Mouse (Mus musculus) midbrain, embryonic 12.5 days (tissue): Measurements from ENCODE around the gene Thsd4. TPM values are rescaled to one million over a fixed set of nuclear protein-coding genes. Genes with fewer than 3 reads are reported as not detected.

ENCODE experiments used
- ATAC-seq: fragments of 200-750 bp; cut with Nextera tagmentation; 2 replicates; pipeline ENCODE4 v1.8.0; 2017; ENCODE audit warnings: low read depth, moderate TSS enrichment, moderate library complexity; ENCODE audit not compliant: low FRiP score
- H3K27ac ChIP-seq: fragments of 300-500 bp; sonication (generic); replicated peaks from 2 replicates; pipeline ENCODE4 v1.5.1; 2016; ENCODE audit warnings: mild to moderate bottlenecking
- H3K27me3 ChIP-seq: fragments of 300-500 bp; sonication (generic); 2 replicates; pipeline ENCODE4 v1.6.1; 2016; ENCODE audit warnings: mild to moderate bottlenecking
- H3K36me3 ChIP-seq: fragments of 300-500 bp; sonication (generic); 2 replicates; pipeline ENCODE4 v1.6.1; 2016
- H3K4me1 ChIP-seq: fragments of 300-500 bp; sonication (generic); 2 replicates; pipeline ENCODE4 v1.6.1; 2016
- H3K4me2 ChIP-seq: fragments of 300-500 bp; sonication (generic); replicated peaks from 2 replicates; pipeline ENCODE4 v1.6.1; 2016; ENCODE audit warnings: mild to moderate bottlenecking, moderate library complexity
- H3K4me3 ChIP-seq: fragments of 300-500 bp; sonication (generic); 2 replicates; pipeline ENCODE4 v1.5.1; 2016; ENCODE audit warnings: mild to moderate bottlenecking
- H3K9ac ChIP-seq: fragments of 300-500 bp; sonication (generic); replicated peaks from 2 replicates; pipeline ENCODE4 v1.6.1; 2016; ENCODE audit warnings: mild to moderate bottlenecking, moderate library complexity
- H3K9me3 ChIP-seq: fragments of 300-500 bp; sonication (generic); 2 replicates; pipeline ENCODE4 v1.6.1; 2016; ENCODE audit warnings: mild to moderate bottlenecking
- WGBS: fragments of 180-500 bp; shearing (Covaris S2); methylation state at CpG from one replicate; pipeline ENCODE4 v1.1.7; 2016; 5-methylcytosine and 5-hydroxymethylcytosine counted together
- polyA plus RNA-seq: library from polyadenylated mRNA; unstranded; fragments of >200 nt; fragmentation: Nextera tagmentation; extraction: Ambion mirVana; gene quantifications from 2 replicates; pipeline ENCODE4 v1.2.1, GENCODE M21; 2016

The Thsd4 gene
- polyA plus RNA-seq, 1 experiment from 2014 or later = 12.8 TPM

- H3K27ac ChIP-seq = no peak overlapping the region
- no peaks in the 10 kb centered on the region for H3K36me3 ChIP-seq
- no peak for ATAC-seq
- no peaks in the 10 kb centered on the region for H3K9me3 ChIP-seq
- no peak overlapping the region for H3K4me3 ChIP-seq
- H3K27me3 ChIP-seq = no peaks in the 10 kb centered on the region
- 84% methylated on average over 7 of the region's 7 CpGs for WGBS
- H3K4me2 ChIP-seq = no peak overlapping the region
- H3K4me1 ChIP-seq = no peaks in the 10 kb centered on the region
- no peak overlapping the region for H3K9ac ChIP-seq
These were observed 21.7 kb upstream of the Thsd4 start for GRCm38 (mm10) chr9:60543422-60544015.

GRCm38 (mm10) chr9:60530310-60530709 is 8.5 kb upstream of the Thsd4 start:
- Histone ChIP-seq H3K9ac (no peak overlapping the region), H3K4me3 (no peak overlapping the region)
- WGBS = 85% methylated on average over 12 of the region's 12 CpGs

GRCm38 (mm10) chr9:60529348-60530243 is 7.8 kb upstream of the Thsd4 start:
- Histone ChIP-seq H3K36me3 (no peaks in the 10 kb centered on the region), H3K27me3 (no peaks in the 10 kb centered on the region; the same call in 1 of the 2 replicates), H3K4me3 (no peak overlapping the region), H3K9me3 (no peaks in the 10 kb centered on the region), H3K9ac (no peak overlapping the region), H3K4me2 (no peak overlapping the region), H3K4me1 (no peaks in the 10 kb centered on the region; the same call in 1 of the 2 replicates), H3K27ac (no peak overlapping the region)
- ATAC-seq = no peak
- 83% methylated on average over 10 of the region's 10 CpGs for WGBS

More at GRCm38 (mm10) chr9:60530310-60530709, 8.5 kb upstream of the Thsd4 start:
- no peak for ATAC-seq
- Histone ChIP-seq H3K27ac (no peak overlapping the region), H3K9me3 (no peaks in the 10 kb centered on the region), H3K27me3 (no peaks in the 10 kb centered on the region; the same call in 1 of the 2 replicates), H3K36me3 (no peaks in the 10 kb centered on the region), H3K4me2 (no peak overlapping the region), H3K4me1 (no peaks in the 10 kb centered on the region; the same call in 1 of the 2 replicates)

- no peak for ATAC-seq
- H3K27ac ChIP-seq = no peak overlapping the region
- no peaks in the 10 kb centered on the region; the same call in 1 of the 2 replicates for H3K4me1 ChIP-seq
- peaks cover under 1% of the 10 kb centered on the region; the same call in 1 of the 2 replicates for H3K27me3 ChIP-seq
- 84% methylated on average over 3 of the region's 3 CpGs for WGBS
- no peaks in the 10 kb centered on the region for H3K36me3 ChIP-seq
- no peak overlapping the region for H3K9ac ChIP-seq
- H3K4me3 ChIP-seq = no peak overlapping the region
- H3K9me3 ChIP-seq = no peaks in the 10 kb centered on the region
- H3K4me2 ChIP-seq = no peak overlapping the region
These were observed 6.4 kb upstream of the Thsd4 start for GRCm38 (mm10) chr9:60528269-60528668.

GRCm38 (mm10) chr9:60527836-60528235 is 6.0 kb upstream of the Thsd4 start:
- Histone ChIP-seq H3K4me3 (no peak overlapping the region), H3K9me3 (no peaks in the 10 kb centered on the region), H3K4me2 (no peak overlapping the region), H3K27me3 (peaks cover 5% of the 10 kb centered on the region), H3K27ac (no peak overlapping the region), H3K9ac (no peak overlapping the region), H3K4me1 (no peaks in the 10 kb centered on the region; the same call in 1 of the 2 replicates), H3K36me3 (no peaks in the 10 kb centered on the region)
- WGBS = 90% methylated on average over 2 of the region's 2 CpGs
- ATAC-seq = no peak

- Histone ChIP-seq H3K4me3 (no peak overlapping the region), H3K4me2 (no peak overlapping the region), H3K9ac (no peak overlapping the region), H3K27me3 (peaks cover 13% of the 10 kb centered on the region), H3K36me3 (no peaks in the 10 kb centered on the region), H3K4me1 (peaks cover under 1% of the 10 kb centered on the region; the same call in 1 of the 2 replicates), H3K27ac (no peak overlapping the region), H3K9me3 (no peaks in the 10 kb centered on the region)
- WGBS = 83% methylated on average over 5 of the region's 5 CpGs
- no peak for ATAC-seq
These were observed 5.2 kb upstream of the Thsd4 start for GRCm38 (mm10) chr9:60527051-60527450.

- Histone ChIP-seq H3K4me3 (no peak overlapping the region), H3K27me3 (peaks cover 22% of the 10 kb centered on the region), H3K9me3 (no peaks in the 10 kb centered on the region), H3K4me1 (peaks cover 8% of the 10 kb centered on the region), H3K36me3 (no peaks in the 10 kb centered on the region), H3K4me2 (no peak overlapping the region), H3K9ac (no peak overlapping the region), H3K27ac (no peak overlapping the region)
- WGBS = 79% methylated on average over 5 of the region's 5 CpGs
- no peak for ATAC-seq
These were observed 4.3 kb upstream of the Thsd4 start for GRCm38 (mm10) chr9:60526195-60526594.

GRCm38 (mm10) chr9:60521143-60521542 is 703 bp downstream of the Thsd4 start:
- 39% methylated on average over 5 of the region's 5 CpGs for WGBS
- no peak overlapping the region for H3K27ac ChIP-seq

GRCm38 (mm10) chr9:60519601-60520000 is 2.2 kb downstream of the Thsd4 start:
- no peak overlapping the region for H3K4me3 ChIP-seq
- H3K4me1 ChIP-seq = peaks cover 48% of the 10 kb centered on the region
- peak overlapping the region; percentile 84 for H3K4me2 ChIP-seq
- H3K27ac ChIP-seq = 0 out of 2 replicates have a peak overlapping the region, but pooled peaks have one; percentile 42
- WGBS = 26% methylated on average over 3 of the region's 3 CpGs
- peaks cover 75% of the 10 kb centered on the region for H3K27me3 ChIP-seq
- no peaks in the 10 kb centered on the region for H3K9me3 ChIP-seq
- no peak overlapping the region; the same call in 1 of the 2 replicates for H3K9ac ChIP-seq
- ATAC-seq = no peak
- H3K36me3 ChIP-seq = no peaks in the 10 kb centered on the region; the same call in 1 of the 2 replicates

More at GRCm38 (mm10) chr9:60521143-60521542, 703 bp downstream of the Thsd4 start:
- peak overlapping the region; percentile 62 for H3K9ac ChIP-seq
- ATAC-seq = no peak
- H3K27me3 ChIP-seq = peaks cover 69% of the 10 kb centered on the region
- no peaks in the 10 kb centered on the region for H3K36me3 ChIP-seq
- peak overlapping the region; percentile 62 for H3K4me3 ChIP-seq
- H3K9me3 ChIP-seq = no peaks in the 10 kb centered on the region
- H3K4me1 ChIP-seq = peaks cover 48% of the 10 kb centered on the region
- H3K4me2 ChIP-seq = peak overlapping the region; percentile 84

GRCm38 (mm10) chr9:60518216-60518615 is 3.6 kb downstream of the Thsd4 start:
- no peak for ATAC-seq
- Histone ChIP-seq H3K27me3 (peaks cover 76% of the 10 kb centered on the region), H3K27ac (no peak overlapping the region), H3K9ac (no peak overlapping the region), H3K4me2 (no peak overlapping the region), H3K4me1 (peaks cover 54% of the 10 kb centered on the region), H3K9me3 (no peaks in the 10 kb centered on the region), H3K36me3 (no peaks in the 10 kb centered on the region; the same call in 1 of the 2 replicates), H3K4me3 (no peak overlapping the region)
- WGBS = 31% methylated on average over 3 of the region's 3 CpGs

- ATAC-seq = no peak
- H3K4me3 ChIP-seq = no peak overlapping the region
- WGBS = 19% methylated on average over 4 of the region's 4 CpGs
- no peak overlapping the region for H3K4me2 ChIP-seq
- peaks cover 65% of the 10 kb centered on the region for H3K27me3 ChIP-seq
- H3K27ac ChIP-seq = no peak overlapping the region
- no peak overlapping the region for H3K9ac ChIP-seq
- H3K36me3 ChIP-seq = no peaks in the 10 kb centered on the region; the same call in 1 of the 2 replicates
- H3K4me1 ChIP-seq = peaks cover 56% of the 10 kb centered on the region
- no peaks in the 10 kb centered on the region for H3K9me3 ChIP-seq
These were observed 4.7 kb downstream of the Thsd4 start for GRCm38 (mm10) chr9:60517148-60517547.

GRCm38 (mm10) chr9:60516379-60516778 is 5.5 kb downstream of the Thsd4 start:
- H3K4me2 ChIP-seq = no peak overlapping the region
- peaks cover 58% of the 10 kb centered on the region for H3K27me3 ChIP-seq
- no peak overlapping the region for H3K4me3 ChIP-seq
- ATAC-seq = no peak
- H3K9ac ChIP-seq = no peak overlapping the region
- WGBS = 84% methylated on average over 4 of the region's 4 CpGs
- peaks cover 50% of the 10 kb centered on the region for H3K4me1 ChIP-seq
- no peaks in the 10 kb centered on the region for H3K9me3 ChIP-seq
- H3K36me3 ChIP-seq = no peaks in the 10 kb centered on the region; the same call in 1 of the 2 replicates
- H3K27ac ChIP-seq = no peak overlapping the region
